Mouse (Mus musculus) heart, postnatal 4 days (tissue): Measurements from ENCODE around the gene Bmpr2. TPM values are rescaled to one million over a fixed set of nuclear protein-coding genes. Genes with fewer than 3 reads are reported as not detected.

ENCODE experiments used
- DNase-seq: peaks from one replicate; pipeline ENCODE4 v3.0.0; 2021
- total RNA-seq, 2 experiments: library from RNA; stranded (reverse); gene quantifications; 2 replicates each; pipeline ENCODE4 v1.2.3; 2021

The Bmpr2 gene
- total RNA-seq, 2 experiments from 2014 or later = 53.1 TPM

DNA sequence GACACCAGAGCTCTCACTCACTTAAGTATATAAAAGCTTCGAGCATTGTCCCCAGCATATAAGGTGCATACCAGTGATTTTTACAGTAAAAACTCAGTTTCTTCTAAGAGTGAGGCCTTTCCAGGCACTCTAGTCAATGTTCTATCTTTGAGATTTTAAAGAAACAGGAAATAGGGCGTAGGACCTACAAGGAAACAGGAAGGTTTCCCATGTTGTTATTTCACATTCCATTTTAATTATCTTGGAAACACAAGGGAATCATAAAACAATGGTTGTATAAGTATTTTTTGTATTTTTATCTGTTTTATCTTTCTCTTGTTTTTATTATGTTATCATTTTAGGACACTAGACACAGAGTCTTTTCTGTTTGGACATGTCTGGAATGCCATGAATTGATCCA, 34.7 kb downstream of the Bmpr2 start:
- no peak for DNase-seq

DNA sequence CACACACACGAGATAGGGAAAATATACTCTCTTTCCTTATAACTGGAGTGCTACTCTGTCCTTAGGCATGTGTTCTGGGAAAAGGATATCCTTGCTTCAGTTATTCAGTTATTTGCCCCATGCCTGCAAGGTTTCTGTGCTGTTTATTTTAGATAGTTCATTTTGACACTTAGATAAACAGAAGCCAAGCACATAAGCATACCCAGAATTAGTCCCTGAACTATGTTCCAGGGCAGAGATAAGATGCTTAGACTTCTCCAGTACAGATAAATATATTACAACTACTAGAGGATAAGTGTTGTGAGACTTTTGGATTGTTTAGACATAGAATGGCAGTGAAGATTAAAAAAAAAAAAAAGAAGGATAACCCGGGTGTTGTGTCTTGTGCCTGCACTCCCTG, 41.2 kb downstream of the Bmpr2 start:
- no peak for DNase-seq

DNA sequence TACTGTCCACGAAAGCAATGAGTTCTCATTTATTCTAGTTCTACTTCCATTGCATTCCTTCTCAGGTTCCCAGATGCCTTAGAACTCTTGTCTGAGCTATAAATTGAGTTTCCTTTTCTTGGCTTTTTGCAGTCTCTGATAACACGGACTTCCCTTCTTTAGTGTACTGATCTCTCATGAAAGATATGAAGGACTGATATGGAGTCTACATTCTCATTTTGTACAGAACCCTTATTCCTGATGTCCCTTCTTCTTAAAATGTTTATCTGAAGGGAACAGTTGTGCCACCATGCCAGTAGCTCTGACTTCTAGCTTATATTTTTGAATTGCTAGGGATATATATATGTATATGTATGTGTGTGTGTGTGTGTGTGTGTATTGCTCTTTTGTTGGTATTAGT, 46.7 kb downstream of the Bmpr2 start:
- DNase-seq = no peak

DNA sequence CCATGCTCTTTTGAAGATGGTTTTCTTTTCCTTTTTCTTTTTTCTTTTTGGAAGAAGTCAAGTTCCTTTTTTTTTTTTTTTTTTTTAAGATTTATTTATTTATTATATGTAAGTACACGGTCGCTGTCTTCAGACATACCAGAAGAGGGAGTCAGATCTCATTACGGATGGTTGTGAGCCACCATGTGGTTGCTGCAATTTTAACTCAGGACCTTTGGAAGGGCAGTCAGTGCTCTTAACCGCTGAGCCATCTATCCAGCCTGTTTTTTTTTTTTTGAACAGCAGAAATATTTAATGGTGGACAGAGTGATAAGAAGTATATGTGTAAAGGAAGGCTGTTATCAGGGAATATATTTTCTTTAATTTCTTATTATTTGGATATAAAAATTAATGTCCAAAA, 49.6 kb downstream of the Bmpr2 start:
- no peak for DNase-seq

DNA sequence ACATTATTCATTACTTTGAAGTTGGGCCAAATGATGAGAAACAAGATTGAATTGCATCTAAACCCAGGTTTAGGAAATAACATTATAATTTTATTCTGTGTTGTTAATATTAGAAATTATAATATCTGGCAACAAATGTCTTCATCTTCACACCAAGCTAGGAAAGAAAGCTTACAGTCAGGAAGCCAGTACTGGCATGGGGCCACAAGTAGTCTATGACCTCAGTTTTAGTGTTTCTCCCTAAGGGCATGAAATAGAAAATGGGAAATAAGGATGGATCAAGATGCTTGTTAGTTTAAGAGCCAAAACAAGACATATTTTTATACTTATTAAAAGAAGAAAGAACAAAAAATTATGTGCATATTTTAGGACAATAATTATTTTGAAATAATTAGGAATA, 62.2 kb downstream of the Bmpr2 start:
- peak; percentile 54 for DNase-seq

DNA sequence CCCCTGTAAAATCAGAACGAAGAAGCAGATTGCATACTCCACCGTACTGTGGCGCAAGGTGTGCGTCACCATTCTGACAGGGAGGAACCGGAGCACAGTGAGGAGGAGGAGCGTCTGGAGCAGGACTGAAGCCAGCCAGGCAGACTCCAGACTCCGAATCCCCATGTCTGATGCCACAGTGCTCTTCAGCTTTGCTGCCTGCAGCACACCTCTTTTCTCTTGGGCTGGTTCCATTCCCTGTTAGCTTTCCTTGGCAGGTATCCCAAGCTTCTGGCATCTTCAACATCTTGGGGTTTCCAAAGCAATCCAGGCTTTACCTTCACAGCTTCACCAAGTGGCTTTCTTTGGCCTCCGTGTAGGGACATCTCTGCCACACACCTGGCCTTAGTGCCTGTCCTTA, 63.4 kb downstream of the Bmpr2 start:
- DNase-seq = no peak

DNA sequence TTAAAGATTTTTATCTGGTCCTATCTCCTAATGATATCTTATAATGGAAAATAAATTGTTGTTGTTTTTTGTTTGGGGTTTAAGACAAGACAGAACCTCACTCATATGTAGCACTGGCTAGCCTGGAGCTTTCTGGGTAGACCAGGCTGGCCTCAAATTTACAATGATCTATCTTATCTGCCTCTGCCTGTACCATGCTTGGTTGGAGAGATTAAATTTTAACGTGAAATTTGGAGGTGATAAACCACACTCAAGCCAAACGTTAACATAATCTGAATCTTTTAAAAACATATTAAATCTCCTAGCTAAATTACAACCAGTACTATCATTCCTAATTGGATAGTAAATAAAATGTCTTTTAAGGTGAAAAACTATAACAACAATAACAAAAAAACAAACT, 66.2 kb downstream of the Bmpr2 start:
- DNase-seq = no peak

DNA sequence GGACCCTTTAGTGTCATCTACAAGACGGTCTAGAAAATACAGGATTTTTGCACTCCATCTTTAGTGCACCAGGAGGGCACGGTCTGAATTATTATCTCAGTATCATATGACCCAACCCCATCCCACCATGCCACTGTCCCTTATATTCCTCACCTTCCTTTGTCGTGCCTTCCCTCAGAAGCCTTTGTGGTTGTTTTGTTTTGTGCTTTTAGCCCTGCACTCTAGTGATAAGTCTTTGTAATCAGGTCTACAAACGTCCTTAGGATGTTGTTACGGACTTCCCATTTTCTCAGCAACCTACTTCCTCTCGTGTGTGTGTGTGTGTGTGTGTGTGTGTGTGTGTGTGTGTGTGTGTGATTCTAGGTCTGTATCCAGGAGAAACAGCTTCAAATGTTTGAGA, 67.0 kb downstream of the Bmpr2 start:
- DNase-seq = no peak

DNA sequence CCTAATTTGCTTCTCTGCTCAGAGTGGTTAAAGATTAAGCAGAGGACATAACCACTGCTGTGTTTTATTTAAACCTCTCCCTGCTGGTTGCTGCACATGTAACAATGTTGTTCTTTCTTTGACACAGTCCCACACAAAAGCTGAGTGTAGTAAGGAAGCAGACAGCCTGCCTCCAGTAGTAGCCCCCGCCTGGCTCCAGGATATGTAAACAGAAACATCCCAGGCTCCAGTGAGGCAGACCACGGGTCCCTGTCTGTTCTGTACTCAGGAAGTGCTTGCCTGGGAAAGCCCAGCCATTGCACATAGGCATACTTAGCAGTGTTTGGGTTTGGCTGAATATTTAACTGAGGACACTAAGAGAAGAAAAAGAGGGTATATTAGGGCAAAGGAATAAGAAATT, 70.5 kb downstream of the Bmpr2 start:
- DNase-seq = peak; percentile 27

DNA sequence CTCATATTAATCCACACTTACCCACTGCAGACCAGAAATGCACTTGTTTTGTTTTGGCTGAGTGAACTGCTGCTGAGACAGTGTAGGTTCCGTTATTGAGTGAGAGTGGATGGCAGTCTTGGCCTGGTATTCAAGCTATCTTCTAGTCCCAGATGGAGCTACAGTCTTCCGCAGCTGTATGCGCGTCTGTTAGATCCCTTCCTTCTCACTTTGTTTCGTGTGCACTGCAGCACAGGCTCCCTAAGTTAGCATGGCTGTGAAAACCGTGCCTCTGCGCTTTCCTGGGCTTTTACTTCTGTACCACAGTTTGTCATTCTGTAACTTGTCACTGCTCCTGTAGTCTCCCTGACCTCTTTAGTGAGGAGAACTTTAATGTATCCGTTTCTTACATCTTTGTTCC, 85.1 kb downstream of the Bmpr2 start:
- no peak for DNase-seq

DNA sequence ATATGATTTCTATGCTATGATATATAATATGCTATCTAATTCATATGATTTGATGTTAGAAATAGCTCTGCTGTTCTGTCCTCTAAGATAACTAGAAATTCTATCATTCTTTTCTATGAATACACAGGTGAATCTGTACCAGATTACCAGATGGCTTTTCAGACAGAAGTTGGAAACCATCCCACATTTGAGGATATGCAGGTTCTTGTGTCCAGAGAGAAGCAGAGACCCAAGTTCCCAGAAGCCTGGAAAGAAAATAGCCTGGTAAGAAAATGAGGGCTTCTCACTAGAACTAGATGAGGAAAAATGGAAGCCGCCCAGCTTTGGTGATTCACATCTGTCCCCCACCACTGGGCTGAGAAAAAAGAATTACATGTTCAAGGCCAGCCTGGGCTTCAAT, 95.8 kb downstream of the Bmpr2 start:
- DNase-seq = no peak

DNA sequence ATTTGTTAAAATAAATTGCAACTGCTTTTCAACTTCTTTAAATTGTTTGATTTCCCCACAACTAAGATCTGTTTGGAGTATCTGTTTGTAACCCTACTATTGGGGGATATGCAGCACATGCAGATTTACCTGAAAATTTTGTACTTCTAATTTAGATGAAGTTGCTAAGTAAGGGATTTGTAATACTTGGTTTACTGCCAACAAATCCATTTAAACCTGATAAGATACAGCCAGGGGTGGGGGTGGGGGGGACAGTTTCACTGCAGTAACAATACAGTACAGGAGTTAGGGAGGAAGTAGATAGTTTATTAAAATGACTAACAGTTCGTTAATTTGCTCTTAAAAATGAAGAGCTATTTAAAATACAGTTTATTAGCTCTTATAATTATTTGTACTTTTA, 98.9 kb downstream of the Bmpr2 start:
- DNase-seq = no peak

DNA sequence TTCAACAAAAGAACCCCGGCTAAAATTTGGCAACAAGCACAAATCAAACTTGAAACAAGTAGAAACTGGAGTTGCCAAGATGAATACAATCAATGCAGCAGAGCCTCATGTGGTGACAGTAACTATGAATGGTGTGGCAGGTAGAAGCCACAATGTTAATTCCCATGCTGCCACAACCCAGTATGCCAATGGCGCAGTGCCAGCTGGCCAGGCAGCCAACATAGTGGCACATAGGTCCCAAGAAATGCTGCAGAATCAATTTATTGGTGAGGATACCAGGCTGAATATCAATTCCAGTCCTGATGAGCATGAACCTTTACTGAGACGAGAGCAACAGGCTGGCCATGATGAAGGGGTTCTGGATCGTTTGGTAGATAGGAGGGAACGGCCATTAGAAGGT, 104.8 kb downstream of the Bmpr2 start:
- no peak for DNase-seq

DNA sequence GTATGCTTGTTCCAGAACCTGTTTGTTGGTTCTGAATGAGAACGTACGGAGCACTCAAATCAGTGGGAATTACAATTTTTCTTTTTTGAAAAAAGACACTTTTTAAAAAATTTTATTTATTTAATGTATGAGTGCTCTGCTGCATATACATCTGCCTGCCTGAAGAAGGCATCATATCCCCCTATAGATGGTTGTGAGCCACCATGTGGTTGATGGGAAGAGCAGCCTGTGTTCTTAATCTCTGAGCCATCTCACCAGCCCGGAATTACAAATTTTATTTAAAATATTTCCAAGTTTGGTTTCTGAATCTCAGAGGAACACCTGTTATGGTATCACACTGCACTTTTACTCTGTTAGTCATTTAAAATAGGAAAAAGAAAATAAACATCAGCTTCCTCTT, 110.8 kb downstream of the Bmpr2 start:
- no peak for DNase-seq

DNA sequence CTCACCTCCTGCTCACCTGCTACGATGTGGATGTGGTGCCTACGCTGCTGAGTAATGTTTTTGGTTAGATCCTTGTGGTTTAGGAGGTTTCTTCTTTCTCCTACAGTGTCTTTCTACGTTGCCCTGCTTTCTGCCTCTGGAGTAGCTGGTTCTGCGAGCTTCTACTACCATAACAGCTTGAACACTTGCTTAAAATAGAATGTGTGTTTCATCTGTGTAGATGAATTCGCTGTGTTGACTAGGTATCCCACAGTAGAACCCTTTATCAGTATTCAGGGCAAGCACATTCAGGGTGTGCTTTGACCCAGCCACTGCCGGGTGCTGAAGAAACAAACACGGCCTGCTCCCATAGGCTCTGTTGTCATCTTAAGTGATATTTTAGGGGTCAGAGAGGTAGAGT, 114.9 kb downstream of the Bmpr2 start:
- no peak for DNase-seq

DNA sequence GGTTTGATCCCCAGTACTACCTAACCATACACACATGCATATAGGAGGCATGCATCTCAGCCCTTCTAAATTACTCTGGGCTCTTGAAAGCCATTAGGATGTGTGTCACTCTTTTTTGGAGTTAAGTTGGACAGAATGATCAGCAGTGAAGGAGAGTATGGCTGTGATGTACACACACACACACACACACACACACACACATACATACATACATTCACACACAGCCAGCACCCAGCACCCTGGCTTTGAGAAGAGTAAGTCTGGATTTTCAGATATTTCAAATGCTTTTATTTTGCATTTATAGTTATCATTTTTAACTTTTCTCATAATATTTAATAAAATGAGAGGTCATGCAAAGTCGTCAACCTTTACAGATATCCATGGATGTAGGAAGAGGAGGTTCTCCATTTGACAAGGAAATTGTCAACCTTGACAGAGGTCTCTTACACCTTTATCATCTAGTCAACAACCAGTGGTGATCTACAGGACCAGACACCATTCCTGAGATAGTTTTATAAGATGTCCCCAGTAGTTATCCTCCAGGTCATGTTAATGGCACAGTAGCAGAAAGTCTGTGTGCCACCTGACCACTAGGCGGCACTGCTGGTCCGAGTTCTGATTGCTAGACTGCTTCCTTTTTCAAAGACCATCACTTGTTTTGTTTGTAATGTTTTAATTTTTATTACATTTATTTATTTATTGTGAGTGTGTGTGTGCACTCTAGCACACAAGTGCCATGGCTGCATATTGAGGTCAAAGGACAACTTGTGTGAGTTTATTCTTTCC, 120.3 kb downstream of the Bmpr2 start:
- DNase-seq = peak; percentile 89

DNA sequence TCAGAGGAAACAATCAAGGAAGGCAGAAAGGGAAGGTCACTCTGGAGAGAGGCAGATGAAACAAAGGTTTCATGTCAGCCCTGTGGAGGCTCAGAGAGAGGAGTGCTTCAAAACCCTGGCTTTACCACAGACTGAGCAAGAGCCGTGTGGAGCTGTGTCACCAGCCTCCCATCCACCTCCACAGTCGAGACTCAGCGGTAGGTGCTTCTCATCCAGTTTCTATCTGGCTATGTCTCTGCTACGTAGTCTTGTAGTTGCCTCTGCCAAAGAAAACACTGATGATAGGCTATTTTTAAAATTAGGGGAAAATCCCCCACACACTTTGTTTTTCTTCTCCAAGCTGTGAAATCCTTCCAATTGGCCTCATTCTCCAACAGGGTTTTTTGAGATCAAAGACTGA, 123.7 kb downstream of the Bmpr2 start:
- no peak for DNase-seq

DNA sequence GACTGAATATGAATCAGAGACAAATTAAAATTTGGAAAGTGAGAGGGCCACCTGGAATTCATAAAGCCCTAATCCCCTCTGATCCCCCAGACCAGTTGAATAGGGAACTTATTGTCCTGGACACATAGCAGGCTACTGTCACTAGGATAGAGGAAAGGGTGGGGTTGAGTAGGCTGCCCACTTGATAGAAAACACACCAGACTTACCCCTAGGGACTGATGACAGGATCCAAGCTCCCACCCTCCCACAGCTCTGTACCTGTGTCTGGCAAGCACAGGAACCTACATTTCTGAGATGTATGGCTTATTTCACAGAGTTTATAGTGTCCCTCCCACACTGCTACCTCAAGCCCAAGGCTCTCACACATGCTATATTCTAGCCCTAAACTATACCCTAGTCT, 124.8 kb downstream of the Bmpr2 start:
- DNase-seq = no peak

DNA sequence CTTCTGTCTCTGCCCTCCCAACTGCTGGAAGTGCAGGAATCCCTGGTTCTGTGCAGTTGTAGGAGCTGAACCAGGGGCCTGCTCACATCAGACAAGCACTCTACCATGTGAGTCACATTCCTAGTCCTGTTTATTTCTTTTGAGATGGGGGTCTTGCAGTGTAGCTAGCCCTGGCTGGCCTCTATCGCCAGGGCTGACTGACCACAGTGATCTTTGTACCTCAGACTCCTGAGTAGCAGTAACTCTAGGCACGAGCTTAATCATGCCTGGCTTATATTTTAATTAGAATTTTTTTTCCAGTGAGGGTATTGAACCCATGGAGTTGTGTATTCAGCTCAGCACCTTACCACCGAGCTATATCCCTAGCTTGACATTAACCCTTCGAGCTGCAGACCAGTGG, 128.0 kb downstream of the Bmpr2 start:
- no peak for DNase-seq

DNA sequence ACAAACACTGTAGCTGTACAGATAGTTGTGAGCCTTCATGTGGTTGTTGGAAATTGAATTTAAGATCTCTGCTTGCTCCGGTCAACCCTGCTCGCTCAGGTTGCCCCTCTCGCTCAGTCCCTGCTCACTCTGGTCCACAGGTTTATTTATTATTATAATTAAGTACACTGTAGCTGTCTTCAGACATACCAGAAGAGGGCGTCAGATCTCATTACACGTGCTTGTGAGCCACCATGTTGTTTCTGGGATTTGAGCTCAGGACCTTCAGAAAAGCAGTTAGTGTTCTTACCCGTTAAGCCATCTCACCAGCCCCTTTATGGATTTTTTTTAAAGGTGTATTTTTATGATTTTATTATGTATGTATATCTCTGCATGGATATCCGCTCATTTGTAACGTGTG, 129.6 kb downstream of the Bmpr2 start:
- DNase-seq = no peak

DNA sequence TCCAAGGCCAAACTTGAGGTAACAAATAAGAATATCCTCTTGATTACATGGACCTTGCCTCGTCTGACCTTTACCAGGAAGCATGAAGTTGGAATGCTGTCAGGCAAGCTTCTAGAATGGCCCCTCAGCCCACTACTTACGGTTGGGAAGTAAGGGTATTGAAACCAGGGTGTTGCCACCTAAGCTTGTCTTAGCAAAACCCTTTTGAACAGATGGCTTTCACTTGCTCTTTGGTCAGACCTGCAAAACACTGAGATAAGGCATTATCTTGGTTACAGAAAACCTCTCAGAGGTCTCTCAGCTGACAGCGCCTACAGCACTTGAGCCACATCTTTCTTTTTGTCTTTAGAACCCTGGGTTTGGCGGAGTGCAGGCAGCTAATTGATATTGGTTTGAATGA, 130.8 kb downstream of the Bmpr2 start:
- DNase-seq = no peak

DNA sequence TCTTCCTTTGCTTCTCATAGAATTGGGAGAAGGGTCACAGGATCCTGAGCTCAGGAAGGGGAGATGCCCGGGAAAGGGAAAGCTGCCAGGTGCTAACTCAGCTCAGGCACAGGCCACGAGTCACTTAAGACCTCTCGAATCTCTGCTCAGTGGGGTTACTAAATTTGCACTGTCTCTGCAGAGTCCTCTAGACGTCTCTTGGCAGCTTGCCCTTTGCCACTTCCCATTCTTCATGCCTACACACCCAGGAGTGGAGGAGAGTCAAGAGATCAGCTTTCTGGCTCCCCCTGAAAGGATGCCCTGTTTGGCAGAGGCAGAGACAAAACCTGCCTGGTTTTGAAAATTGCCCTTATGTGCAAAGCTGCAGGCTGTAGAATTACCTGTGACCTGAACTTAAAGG, 132.3 kb downstream of the Bmpr2 start:
- DNase-seq = peak; percentile 43

DNA sequence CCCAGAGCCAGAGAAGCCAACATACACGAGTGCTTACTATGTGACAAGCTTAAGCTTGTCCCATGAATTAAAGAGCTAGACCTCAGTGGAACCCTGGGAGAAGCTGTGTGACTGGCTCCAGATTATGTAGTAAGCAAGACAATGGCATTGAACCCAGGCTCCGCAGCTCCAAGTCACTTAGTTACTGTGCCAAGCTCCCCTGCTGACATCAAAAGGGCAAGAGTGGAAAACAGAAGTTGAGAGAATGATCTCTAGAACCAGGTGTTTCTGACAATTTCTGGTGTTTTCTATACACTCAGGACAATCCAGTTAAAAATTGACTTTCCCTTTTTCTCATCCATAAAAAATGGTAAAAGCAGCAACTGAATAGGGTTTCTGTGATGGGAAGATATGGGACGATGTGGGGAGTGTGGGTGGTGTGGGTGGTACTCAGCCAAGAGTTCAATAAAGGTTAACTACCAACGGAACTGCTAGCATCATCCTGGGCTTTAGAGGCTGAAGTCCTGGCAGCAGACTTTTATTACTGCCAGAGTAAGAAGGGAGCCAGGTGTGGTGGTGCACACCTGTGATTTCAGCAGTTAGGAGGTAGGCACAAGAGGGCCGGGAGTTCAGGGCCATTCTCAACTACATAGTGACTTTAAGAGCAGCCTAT, 134.1 kb downstream of the Bmpr2 start:
- DNase-seq = no peak

DNA sequence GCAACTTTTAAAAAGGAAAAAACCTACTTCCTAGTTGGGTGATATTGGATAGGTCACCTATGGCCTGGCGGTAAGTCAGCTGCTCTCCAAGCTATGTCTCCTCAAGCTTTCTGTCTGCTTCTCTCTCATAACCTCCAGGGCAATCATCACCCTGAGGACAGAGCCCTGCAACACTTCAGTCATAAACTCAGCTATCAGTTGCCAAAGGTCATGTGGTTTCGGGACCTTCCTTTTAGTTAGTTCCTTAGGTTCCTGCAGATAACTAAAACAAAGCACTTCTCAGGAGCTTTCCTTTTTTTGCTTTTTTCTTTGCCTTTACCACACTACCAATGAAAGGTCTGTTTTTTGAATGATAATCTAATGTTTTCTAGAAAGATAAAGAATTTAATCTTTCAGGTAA, 136.5 kb downstream of the Bmpr2 start:
- DNase-seq = no peak
